Mouse (Mus musculus) adrenal gland, postnatal 10 days (tissue): ENCODE data around the gene Il2. TPM values are rescaled to one million over a fixed set of nuclear protein-coding genes. Genes with fewer than 3 reads are reported as not detected.

Experiments used
- total RNA-seq, 2 experiments: library from RNA; stranded (reverse); gene quantifications; 2 replicates each; pipeline ENCODE4 v1.2.3; 2021

Il2 gene
- total RNA-seq, 2 experiments from 2014 or later = not detected

Other genes with a start within 250 kb of the Il2 start
- not detected for gene Adad1, start 62.4 kb downstream of the Il2 start, total RNA-seq
- gene Il21, start 106.7 kb upstream of the Il2 start, total RNA-seq = not detected
- gene Bbs12, start 186.6 kb upstream of the Il2 start, total RNA-seq = 1 to 10 TPM; 2.8 to 5.5 TPM
- 1 to 10 TPM; 3.0 to 3.8 TPM for gene Cetn4, start 186.7 kb upstream of the Il2 start, total RNA-seq
- 1 to 10 TPM; 4.6 to 5.2 TPM for gene Fgf2, start 222.4 kb upstream of the Il2 start, total RNA-seq